Mouse (Mus musculus): ENCODE measurements at regions not wholly inside any gene's neighbourhood (a gene's known extent, or its start where the extent isn't known, plus 50 kb on each side); places are given as distances from the start of the nearest gene placed in this dataset.

DNA sequence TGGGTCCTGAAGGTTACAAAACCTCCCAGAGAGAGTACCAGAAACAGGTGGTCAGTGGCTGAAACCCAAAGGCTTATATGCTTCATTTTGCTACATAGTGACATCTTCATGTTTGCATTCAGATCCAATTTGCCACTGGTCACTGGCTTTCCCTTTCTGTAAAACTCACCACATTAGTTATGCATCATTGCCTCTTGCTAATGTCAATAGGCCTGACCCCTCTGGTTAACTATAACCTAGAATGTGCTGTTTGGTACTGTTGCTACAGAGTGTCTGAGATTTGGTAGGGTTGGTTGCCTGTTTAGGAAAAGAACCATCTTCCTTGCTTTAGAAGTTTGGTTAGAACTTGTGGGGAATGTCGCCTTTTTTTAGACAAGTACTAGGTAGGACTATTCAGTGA is 136.3 kb upstream of the Rnf219 start:
- TF ChIP-seq POLR2A (IDR thresholded peaks at IDR 0.05; ENCODE audit: control insufficient read depth, low read depth, low read length) (no peak), CTCF (IDR thresholded peaks at IDR 0.05; ENCODE audit: control insufficient read depth, insufficient read depth, insufficient replicate concordance, low read depth, low read length) (no peak)

Measured in testis, adult 2 months (tissue).